18 mouse cellular contexts compared by ENCODE assay signal in genomic region chr11:113261421-113261820, GRCm38 (mm10).
DNase-seq lines count a peak whose midpoint lies in the region; ATAC-seq and TF ChIP-seq lines count a peak whose summit lies in the region.
"Had no signal": no experiment of that assay in that cellular context is flagged by ENCODE, and none has a peak within 500 bp of the region (broad histone marks: within the 10 kb centered on the region; RNA-seq: fewer than 3 reads in every experiment).

No protein-coding gene starts in this region.

- no peak for ATAC-seq in forebrain, embryonic 13.5 days
- ATAC-seq in forebrain, postnatal 0 days = no peak
- ATAC-seq in neural tube, embryonic 13.5 days (ENCODE audit: low read depth) = no peak
- ATAC-seq in limb, embryonic 11.5 days (ENCODE audit: insufficient number of reproducible peaks, low FRiP score, low TSS enrichment, low read depth) = no peak
- ATAC-seq: inflammation-experienced regulatory T-cells, adult 6 months; liver, postnatal 0 days had no signal

- H3K27ac ChIP-seq in forebrain, embryonic 13.5 days = peak overlapping the region; percentile 77
- no peak overlapping the region for H3K27ac ChIP-seq in forebrain, postnatal 0 days (ENCODE audit: low read depth, low read length)
- peak overlapping the region; percentile 57 for H3K27ac ChIP-seq in neural tube, embryonic 13.5 days (replicated peaks)
- H3K27ac ChIP-seq in limb, embryonic 11.5 days (replicated peaks; ENCODE audit: low read depth, low read length) = peak overlapping the region; percentile 55; the same call in 1 of the 2 replicates
- H3K27ac ChIP-seq: kidney, postnatal 0 days; layer of hippocampus, adult 2 months had no signal

- TF ChIP-seq CTCF in forebrain, postnatal 0 days (IDR thresholded peaks at IDR 0.05; ENCODE audit: low read depth) = no peak
- no peak for TF ChIP-seq CTCF in lung, adult 2 months (IDR thresholded peaks at IDR 0.05; ENCODE audit: insufficient read depth, low read length)

- no peaks in the 10 kb centered on the region for H3K9me3 ChIP-seq in forebrain, embryonic 13.5 days (replicated peaks)
- H3K9me3 ChIP-seq in forebrain, postnatal 0 days (ENCODE audit: low read length) = no peaks in the 10 kb centered on the region
- no peaks in the 10 kb centered on the region for H3K9me3 ChIP-seq in neural tube, embryonic 13.5 days
- H3K9me3 ChIP-seq in limb, embryonic 11.5 days (ENCODE audit: control insufficient read depth, low read length) = no peaks in the 10 kb centered on the region

- no peak for DNase-seq in forebrain, postnatal 0 days
- no peak for DNase-seq in neural tube, embryonic 10.5 days (ENCODE audit: extremely low spot score, low spot score)
- no peak for DNase-seq in limb, embryonic 11.5 days (ENCODE audit: low spot score)
- no peak for DNase-seq in lung, adult 2 months
- DNase-seq in layer of hippocampus, adult 11-12 months (ENCODE audit: low spot score) = no peak
- DNase-seq: adrenal gland, postnatal 10 days; cerebellum, adult 11-12 months; gastrocnemius, postnatal 36 days; liver; liver, postnatal 0 days; lung, postnatal 36 days; thymus, postnatal 4 days had no signal

- H3K4me2 ChIP-seq in forebrain, embryonic 13.5 days = 0 out of 2 replicates have a peak overlapping the region, but pooled peaks have one; percentile 6
- no peak overlapping the region for H3K4me2 ChIP-seq in forebrain, postnatal 0 days (ENCODE audit: low read depth)
- H3K4me2 ChIP-seq in neural tube, embryonic 13.5 days = no peak overlapping the region
- no peak overlapping the region for H3K4me2 ChIP-seq in limb, embryonic 11.5 days (ENCODE audit: low read depth, severe bottlenecking)
- H3K4me2 ChIP-seq: heart, embryonic 11.5 days had no signal

- peaks cover 42% of the 10 kb centered on the region for H3K4me1 ChIP-seq in forebrain, embryonic 13.5 days
- no peaks in the 10 kb centered on the region for H3K4me1 ChIP-seq in forebrain, postnatal 0 days (ENCODE audit: insufficient read depth)
- H3K4me1 ChIP-seq in neural tube, embryonic 13.5 days (replicated peaks) = peaks cover 29% of the 10 kb centered on the region
- H3K4me1 ChIP-seq in limb, embryonic 11.5 days (ENCODE audit: control insufficient read depth, insufficient read depth, low read length) = peaks cover 11% of the 10 kb centered on the region
- H3K4me1 ChIP-seq in lung, adult 2 months (ENCODE audit: control insufficient read depth, insufficient read depth, low read length) = no peaks in the 10 kb centered on the region

- H3K4me3 ChIP-seq in forebrain, embryonic 13.5 days = no peak overlapping the region
- H3K4me3 ChIP-seq in forebrain, postnatal 0 days (ENCODE audit: low read depth, low read length) = no peak overlapping the region
- H3K4me3 ChIP-seq in neural tube, embryonic 13.5 days = no peak overlapping the region
- H3K4me3 ChIP-seq in limb, embryonic 11.5 days (ENCODE audit: low read depth, low read length) = no peak overlapping the region
- H3K4me3 ChIP-seq in lung, adult 2 months (replicated peaks; ENCODE audit: extremely low read depth, low read depth, low read length) = no peak overlapping the region
- H3K4me3 ChIP-seq: layer of hippocampus, adult 2 months had no signal

- no peak for TF ChIP-seq POLR2A in lung, adult 2 months (IDR thresholded peaks at IDR 0.05; ENCODE audit: borderline replicate concordance, extremely low read depth, low read depth, low read length)

- H3K27me3 ChIP-seq in forebrain, embryonic 13.5 days = no peaks in the 10 kb centered on the region
- no peaks in the 10 kb centered on the region for H3K27me3 ChIP-seq in forebrain, postnatal 0 days (ENCODE audit: insufficient read depth, low read length)
- H3K27me3 ChIP-seq in neural tube, embryonic 13.5 days = no peaks in the 10 kb centered on the region
- H3K27me3 ChIP-seq in limb, embryonic 11.5 days (ENCODE audit: control insufficient read depth, insufficient read depth, low read length) = no peaks in the 10 kb centered on the region

- 74% methylated on average over 4 of the region's 4 CpGs for WGBS in forebrain, embryonic 13.5 days
- WGBS in forebrain, postnatal 0 days = 65% methylated on average over 4 of the region's 4 CpGs
- 79% methylated on average over 4 of the region's 4 CpGs for WGBS in neural tube, embryonic 13.5 days
- 77% methylated on average over 4 of the region's 4 CpGs for WGBS in limb, embryonic 11.5 days
- 82% methylated on average over 4 of the region's 4 CpGs for WGBS in lung, adult 2 months

- H3K9ac ChIP-seq in forebrain, embryonic 13.5 days = no peak overlapping the region
- no peak overlapping the region for H3K9ac ChIP-seq in forebrain, postnatal 0 days
- H3K9ac ChIP-seq in neural tube, embryonic 13.5 days = no peak overlapping the region
- H3K9ac ChIP-seq in limb, embryonic 11.5 days (ENCODE audit: low read length) = no peak overlapping the region
- H3K9ac ChIP-seq: liver, postnatal 0 days had no signal

- H3K36me3 ChIP-seq in forebrain, embryonic 13.5 days (ENCODE audit: poor library complexity, severe bottlenecking) = no peaks in the 10 kb centered on the region
- no peaks in the 10 kb centered on the region for H3K36me3 ChIP-seq in forebrain, postnatal 0 days (ENCODE audit: insufficient read depth)
- H3K36me3 ChIP-seq in neural tube, embryonic 13.5 days = no peaks in the 10 kb centered on the region
- no peaks in the 10 kb centered on the region for H3K36me3 ChIP-seq in limb, embryonic 11.5 days (ENCODE audit: control insufficient read depth, insufficient read depth, low read length)
